Mouse (Mus musculus): ENCODE data around the gene Wdr17. TPM values are rescaled to one million over a fixed set of nuclear protein-coding genes. Genes with fewer than 3 reads are reported as not detected.
A peak's percentile ranks its signal among the peaks of the same experiment; 100 is the strongest.

Gene Wdr17
- 0.54 and 0.55 TPM in 2 replicates for polyA plus RNA-seq (2016; fragmentation: Nextera tagmentation; extraction: Ambion mirVana)

DNA sequence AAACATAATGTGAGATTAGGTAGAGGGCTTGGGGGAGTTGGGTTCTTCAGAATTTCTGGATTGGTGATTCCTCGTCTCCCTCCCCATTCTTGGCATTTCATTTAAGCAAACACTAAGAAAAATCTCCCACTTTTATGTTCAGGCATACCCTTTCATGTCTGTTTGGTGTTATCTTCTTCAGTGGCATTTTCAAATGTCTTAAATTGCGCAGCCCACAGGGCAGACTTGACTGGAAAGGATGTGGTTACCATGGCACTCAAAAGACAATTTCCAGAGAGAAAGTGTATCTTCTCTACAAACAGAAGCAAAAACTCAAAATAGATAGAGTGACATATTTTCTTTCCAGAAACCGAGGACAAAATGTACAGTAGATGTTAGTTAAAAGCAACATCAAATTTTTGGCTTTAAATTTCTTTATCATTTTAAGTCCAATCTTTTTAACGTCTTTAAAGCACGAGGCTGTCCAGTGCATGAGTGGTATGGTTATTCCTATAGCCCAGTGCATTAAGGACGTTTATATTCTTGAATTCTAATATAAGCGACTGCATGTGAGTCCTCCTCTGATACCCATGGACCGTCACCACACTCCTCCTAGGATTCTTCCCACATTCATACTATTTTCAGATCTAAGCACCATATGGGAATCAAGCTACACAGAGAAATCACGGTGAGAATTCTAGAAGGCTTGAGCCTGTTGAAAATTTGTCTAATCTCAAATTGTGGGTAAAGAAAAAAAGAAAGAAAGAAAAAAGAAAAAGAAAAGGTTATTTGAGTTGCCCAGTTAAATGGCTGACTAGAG, at the start of gene Wdr17:
Wdr17 (minus strand) TSS at position 198 of the 799 bp plus-strand sequence.
- Histone ChIP-seq H3K4me2 (no peak within 1 kb of the TSS), H3K27ac (ENCODE audit: poor library complexity, severe bottlenecking) (no peak within 1 kb of the TSS), H3K9ac (no peak within 1 kb of the TSS), H3K27me3 (replicated peaks) (no peaks in the 10 kb centered on the region), H3K4me1 (replicated peaks) (peaks cover 5% of the 10 kb centered on the region), H3K4me3 (no peak within 1 kb of the TSS), H3K36me3 (no peaks in the 10 kb centered on the region), H3K9me3 (replicated peaks) (no peaks in the 10 kb centered on the region)
- 77% methylated on average over 9 of the region's 9 CpGs for WGBS
- no peak for ATAC-seq (ENCODE audit: insufficient number of reproducible peaks, low FRiP score)

GRCm38 (mm10) chr8:54932306-54932705, 45.3 kb upstream of the Wdr17 start:
- Histone ChIP-seq H3K9me3 (replicated peaks) (no peaks in the 10 kb centered on the region), H3K36me3 (no peaks in the 10 kb centered on the region), H3K4me1 (replicated peaks) (no peaks in the 10 kb centered on the region), H3K4me2 (no peak overlapping the region), H3K9ac (no peak overlapping the region), H3K27me3 (replicated peaks) (no peaks in the 10 kb centered on the region), H3K4me3 (no peak overlapping the region), H3K27ac (ENCODE audit: poor library complexity, severe bottlenecking) (no peak overlapping the region)
- ATAC-seq (ENCODE audit: insufficient number of reproducible peaks, low FRiP score) = no peak
- WGBS = 71% methylated on average over 2 of the region's 2 CpGs

DNA sequence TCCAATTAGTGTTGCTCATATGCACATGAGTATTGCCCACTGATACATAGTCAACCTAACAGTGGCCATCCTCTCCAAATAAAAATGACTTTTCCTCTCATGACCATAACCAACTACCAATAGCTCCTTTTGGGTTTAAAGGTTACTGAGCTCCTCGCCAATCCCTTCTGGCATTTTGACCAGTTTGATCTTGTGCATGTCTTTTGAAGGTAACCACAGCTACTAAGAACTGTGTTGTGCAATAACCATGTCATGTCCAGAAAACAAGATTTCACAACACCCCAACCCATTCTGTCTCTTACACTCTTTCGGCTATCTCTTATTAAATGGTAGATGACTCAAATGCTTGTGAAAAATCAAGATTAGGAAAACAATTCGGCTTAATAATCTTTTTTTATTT, 38.0 kb upstream of the Wdr17 start:
- Histone ChIP-seq H3K9me3 (replicated peaks) (no peaks in the 10 kb centered on the region), H3K4me2 (no peak overlapping the region), H3K4me3 (no peak overlapping the region), H3K36me3 (no peaks in the 10 kb centered on the region), H3K27ac (ENCODE audit: poor library complexity, severe bottlenecking) (no peak overlapping the region), H3K9ac (no peak overlapping the region), H3K27me3 (replicated peaks) (no peaks in the 10 kb centered on the region), H3K4me1 (replicated peaks) (no peaks in the 10 kb centered on the region)
- no peak for ATAC-seq (ENCODE audit: insufficient number of reproducible peaks, low FRiP score)
- WGBS = 72% methylated on average over 3 of the region's 3 CpGs

GRCm38 (mm10) chr8:54922160-54922855, 35.3 kb upstream of the Wdr17 start:
- no peak overlapping the region for H3K27ac ChIP-seq (ENCODE audit: poor library complexity, severe bottlenecking)
- H3K4me3 ChIP-seq = no peak overlapping the region
- WGBS = 58% methylated on average over 2 of the region's 2 CpGs
- H3K9ac ChIP-seq = no peak overlapping the region
- H3K27me3 ChIP-seq (replicated peaks) = no peaks in the 10 kb centered on the region
- H3K36me3 ChIP-seq = no peaks in the 10 kb centered on the region
- no peaks in the 10 kb centered on the region for H3K4me1 ChIP-seq (replicated peaks)
- no peak for ATAC-seq (ENCODE audit: insufficient number of reproducible peaks, low FRiP score)
- H3K4me2 ChIP-seq = no peak overlapping the region
- H3K9me3 ChIP-seq (replicated peaks) = no peaks in the 10 kb centered on the region; the same call in 1 of the 2 replicates

GRCm38 (mm10) chr8:54917710-54918109, 30.7 kb upstream of the Wdr17 start:
- no peak overlapping the region for H3K27ac ChIP-seq (ENCODE audit: poor library complexity, severe bottlenecking)

DNA sequence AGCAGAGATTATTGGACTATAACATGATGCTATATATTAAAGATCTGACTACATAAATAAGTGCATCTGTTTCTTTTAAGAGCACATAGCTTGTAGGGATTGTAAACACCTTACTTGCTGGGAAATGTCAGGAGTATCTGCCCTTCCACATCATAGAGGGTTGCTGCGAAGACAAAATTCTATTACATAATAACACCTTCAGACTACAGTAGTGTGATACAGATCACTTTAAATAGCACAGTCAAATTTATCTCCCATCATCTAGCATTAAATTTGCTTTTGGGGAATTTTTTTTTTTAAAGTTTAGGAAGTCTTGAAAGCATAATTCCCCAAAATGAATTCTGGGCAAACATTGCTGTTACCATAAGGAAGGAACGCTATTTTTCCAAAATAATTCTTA, 25.9 kb upstream of the Wdr17 start:
- Histone ChIP-seq H3K27me3 (replicated peaks) (no peaks in the 10 kb centered on the region), H3K4me3 (no peak overlapping the region), H3K36me3 (no peaks in the 10 kb centered on the region), H3K9me3 (replicated peaks) (no peaks in the 10 kb centered on the region; the same call in none of the 2 replicates), H3K4me1 (replicated peaks) (no peaks in the 10 kb centered on the region), H3K4me2 (no peak overlapping the region), H3K9ac (no peak overlapping the region), H3K27ac (ENCODE audit: poor library complexity, severe bottlenecking) (no peak overlapping the region)
- no peak for ATAC-seq (ENCODE audit: insufficient number of reproducible peaks, low FRiP score)
- WGBS = 90% methylated on average over 2 of the region's 2 CpGs

More at GRCm38 (mm10) chr8:54917710-54918109, 30.7 kb upstream of the Wdr17 start:
- no peak for ATAC-seq (ENCODE audit: insufficient number of reproducible peaks, low FRiP score)
- Histone ChIP-seq H3K9me3 (replicated peaks) (no peaks in the 10 kb centered on the region; the same call in none of the 2 replicates), H3K4me3 (no peak overlapping the region), H3K4me2 (no peak overlapping the region), H3K9ac (no peak overlapping the region), H3K4me1 (replicated peaks) (no peaks in the 10 kb centered on the region), H3K36me3 (no peaks in the 10 kb centered on the region), H3K27me3 (replicated peaks) (no peaks in the 10 kb centered on the region)
- WGBS = 53% methylated on average over 9 of the region's 9 CpGs

DNA sequence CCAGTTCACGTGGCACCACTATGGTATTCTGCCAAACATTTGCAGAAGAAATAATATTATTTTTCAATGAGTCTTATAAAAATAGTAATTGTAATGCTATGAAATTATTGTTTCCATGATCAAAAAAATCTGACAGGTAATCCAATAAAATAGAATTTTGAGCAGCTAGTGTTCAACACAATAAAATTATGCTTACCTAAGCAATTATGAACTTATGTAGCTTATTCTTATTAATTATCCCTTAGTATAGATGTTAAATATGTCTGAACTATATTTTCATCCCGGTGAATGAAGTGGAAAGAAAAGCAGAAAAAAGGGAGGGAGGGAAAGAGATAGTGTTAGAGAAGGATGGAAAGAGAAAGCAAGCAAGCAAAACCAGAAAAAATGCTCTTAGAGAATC, 12.5 kb upstream of the Wdr17 start:
- no peaks in the 10 kb centered on the region for H3K36me3 ChIP-seq
- 65% methylated on average over 2 of the region's 2 CpGs for WGBS
- H3K27ac ChIP-seq (ENCODE audit: poor library complexity, severe bottlenecking) = no peak overlapping the region
- H3K4me2 ChIP-seq = no peak overlapping the region
- no peak overlapping the region for H3K4me3 ChIP-seq
- no peaks in the 10 kb centered on the region for H3K4me1 ChIP-seq (replicated peaks)
- no peak overlapping the region for H3K9ac ChIP-seq
- no peaks in the 10 kb centered on the region for H3K27me3 ChIP-seq (replicated peaks)
- no peak for ATAC-seq (ENCODE audit: insufficient number of reproducible peaks, low FRiP score)
- H3K9me3 ChIP-seq (replicated peaks) = no peaks in the 10 kb centered on the region

DNA sequence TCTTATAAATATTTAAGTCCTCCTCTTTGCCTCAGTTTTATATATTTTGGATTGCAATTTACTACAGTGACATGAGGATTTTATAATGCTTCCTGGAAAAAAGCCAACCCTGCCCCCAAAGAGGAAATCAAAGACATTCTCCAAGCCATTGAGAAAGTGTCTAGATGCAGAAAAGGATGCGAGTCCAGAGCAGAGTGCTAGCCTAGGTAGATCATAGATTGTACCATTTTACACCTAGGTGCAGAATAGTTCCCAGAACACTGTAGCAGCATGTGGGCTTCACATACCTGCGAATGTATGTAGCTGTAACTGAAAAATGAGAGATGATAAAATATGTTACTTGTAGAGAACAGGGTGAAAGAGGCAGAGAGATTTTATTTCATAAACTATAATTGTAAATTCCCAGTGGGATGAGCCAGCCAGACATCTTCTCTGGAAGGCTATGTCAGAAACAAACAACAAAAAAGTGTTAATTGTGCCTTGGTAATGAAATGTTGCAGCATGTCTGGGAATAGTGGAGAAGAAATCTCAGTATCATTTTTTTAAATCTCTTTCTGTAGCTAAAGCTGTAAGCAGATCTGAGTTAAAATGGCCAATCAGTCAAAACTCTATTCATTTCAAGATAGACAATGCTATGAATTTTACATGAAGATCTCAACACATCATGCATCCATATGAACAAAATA, 7.8 kb upstream of the Wdr17 start:
- Histone ChIP-seq H3K4me3 (no peak overlapping the region), H3K4me2 (no peak overlapping the region), H3K27ac (ENCODE audit: poor library complexity, severe bottlenecking) (no peak overlapping the region), H3K36me3 (no peaks in the 10 kb centered on the region), H3K4me1 (replicated peaks) (no peaks in the 10 kb centered on the region), H3K9ac (no peak overlapping the region), H3K27me3 (replicated peaks) (no peaks in the 10 kb centered on the region), H3K9me3 (replicated peaks) (no peaks in the 10 kb centered on the region)
- ATAC-seq (ENCODE audit: insufficient number of reproducible peaks, low FRiP score) = no peak
- WGBS = 69% methylated on average over 2 of the region's 2 CpGs

GRCm38 (mm10) chr8:54894180-54894579, 7.2 kb upstream of the Wdr17 start:
- ATAC-seq (ENCODE audit: insufficient number of reproducible peaks, low FRiP score) = no peak
- 69% methylated on average over 1 of the region's 1 CpGs for WGBS
- Histone ChIP-seq H3K36me3 (no peaks in the 10 kb centered on the region), H3K27ac (ENCODE audit: poor library complexity, severe bottlenecking) (no peak overlapping the region), H3K9ac (no peak overlapping the region), H3K9me3 (replicated peaks) (no peaks in the 10 kb centered on the region), H3K4me1 (replicated peaks) (no peaks in the 10 kb centered on the region), H3K4me2 (no peak overlapping the region), H3K4me3 (no peak overlapping the region), H3K27me3 (replicated peaks) (no peaks in the 10 kb centered on the region)

- 0 out of 2 replicates have a peak, but pooled peaks have one; percentile 33 for ATAC-seq (ENCODE audit: insufficient number of reproducible peaks, low FRiP score)
- 60% methylated on average over 4 of the region's 4 CpGs for WGBS
- Histone ChIP-seq H3K9ac (no peak overlapping the region), H3K4me2 (no peak overlapping the region), H3K4me3 (no peak overlapping the region), H3K9me3 (replicated peaks) (no peaks in the 10 kb centered on the region), H3K4me1 (replicated peaks) (peaks cover 5% of the 10 kb centered on the region), H3K27ac (ENCODE audit: poor library complexity, severe bottlenecking) (no peak overlapping the region), H3K36me3 (no peaks in the 10 kb centered on the region), H3K27me3 (replicated peaks) (no peaks in the 10 kb centered on the region)
These were observed 424 bp downstream of the Wdr17 start for GRCm38 (mm10) chr8:54886560-54886959.

DNA sequence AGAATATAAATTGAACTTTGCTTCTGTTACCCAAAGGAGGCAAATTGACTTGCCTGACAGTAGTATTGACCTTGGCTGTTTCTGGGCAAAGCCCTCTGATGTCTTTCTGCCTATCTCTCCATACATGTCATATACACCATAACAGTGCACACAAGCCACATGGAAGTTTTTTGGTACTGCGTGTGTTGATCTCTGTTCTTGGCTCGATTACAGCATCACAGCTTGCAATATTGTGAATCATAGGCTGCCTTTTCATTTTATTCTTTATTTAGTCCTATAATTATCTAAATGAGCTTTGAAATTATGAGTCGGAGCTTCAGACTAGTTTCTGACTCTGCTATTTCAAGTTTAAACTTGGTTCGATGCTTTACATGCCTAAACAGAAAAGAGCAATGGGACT, 10.5 kb downstream of the Wdr17 start:
- Histone ChIP-seq H3K9ac (no peak overlapping the region), H3K4me2 (no peak overlapping the region), H3K9me3 (replicated peaks) (no peaks in the 10 kb centered on the region), H3K27ac (ENCODE audit: poor library complexity, severe bottlenecking) (no peak overlapping the region), H3K4me1 (replicated peaks) (no peaks in the 10 kb centered on the region), H3K36me3 (no peaks in the 10 kb centered on the region), H3K4me3 (no peak overlapping the region), H3K27me3 (replicated peaks) (no peaks in the 10 kb centered on the region)
- WGBS = 84% methylated on average over 4 of the region's 4 CpGs
- no peak for ATAC-seq (ENCODE audit: insufficient number of reproducible peaks, low FRiP score)
